47 mouse cellular contexts compared by ENCODE assay signal in genomic region chr3:14853966-14854365, GRCm38 (mm10). TPM values are rescaled to one million over a fixed set of nuclear protein-coding genes. Genes with fewer than 3 reads are reported as not detected.
"Had no signal": no experiment of that assay in that cellular context is flagged by ENCODE, and none has a peak within 500 bp of the region (broad histone marks: within the 10 kb centered on the region; RNA-seq: fewer than 3 reads in every experiment).

No protein-coding gene starts in this region.

- H3K9ac ChIP-seq: heart, embryonic 12.5 days; heart, embryonic 13.5 days; heart, embryonic 15.5 days; hindbrain, embryonic 12.5 days; hindbrain, embryonic 13.5 days; hindbrain, embryonic 14.5 days; hindbrain, embryonic 15.5 days; intestine, embryonic 15.5 days; kidney, embryonic 15.5 days had no signal

- ATAC-seq: hindbrain, embryonic 16.5 days; hindbrain, postnatal 0 days; inflammation-experienced regulatory T-cells, adult 6 months; intestine, embryonic 15.5 days; intestine, embryonic 16.5 days; intestine, postnatal 0 days had no signal

- H3K4me3 ChIP-seq: heart, adult 2 months; heart, embryonic 10.5 days; heart, embryonic 12.5 days; heart, embryonic 13.5 days; heart, embryonic 15.5 days; hindbrain, embryonic 10.5 days; hindbrain, embryonic 12.5 days; hindbrain, embryonic 13.5 days; hindbrain, embryonic 15.5 days; intestine, embryonic 15.5 days; kidney, embryonic 15.5 days; layer of hippocampus, adult 2 months had no signal

- H3K4me2 ChIP-seq: heart, embryonic 11.5 days; heart, embryonic 12.5 days; heart, embryonic 13.5 days; heart, embryonic 15.5 days; hindbrain, embryonic 12.5 days; hindbrain, embryonic 13.5 days; hindbrain, embryonic 14.5 days; hindbrain, embryonic 15.5 days; intestine, embryonic 15.5 days; kidney, embryonic 15.5 days had no signal

- H3K27ac ChIP-seq: heart, adult 2 months; heart, embryonic 10.5 days; heart, embryonic 13.5 days; heart, embryonic 15.5 days; hindbrain, embryonic 10.5 days; hindbrain, embryonic 12.5 days; hindbrain, embryonic 13.5 days; hindbrain, embryonic 14.5 days; hindbrain, embryonic 15.5 days; hindbrain, postnatal 0 days; intestine, embryonic 15.5 days; kidney, embryonic 15.5 days; kidney, postnatal 0 days; layer of hippocampus, adult 2 months had no signal

- H3K36me3 ChIP-seq: heart, embryonic 10.5 days; heart, embryonic 12.5 days; heart, embryonic 13.5 days; heart, embryonic 15.5 days; hindbrain, embryonic 10.5 days; hindbrain, embryonic 12.5 days; hindbrain, embryonic 13.5 days; hindbrain, embryonic 15.5 days; intestine, embryonic 15.5 days; kidney, embryonic 15.5 days had no signal

- H3K27me3 ChIP-seq: heart, embryonic 12.5 days; heart, embryonic 13.5 days; heart, embryonic 15.5 days; hindbrain, embryonic 12.5 days; hindbrain, embryonic 13.5 days; hindbrain, embryonic 15.5 days; intestine, embryonic 15.5 days; kidney, embryonic 15.5 days had no signal

- DNase-seq: heart, adult 2 months; heart, postnatal 10 days; heart, postnatal 14 days; heart, postnatal 36 days; heart, postnatal 4 days; kidney, adult 11 months; kidney, adult 18-20 months; kidney, adult 2 months; kidney, adult 8-10 months; kidney, adult 9 months; kidney, postnatal 10 days; kidney, postnatal 14 days; kidney, postnatal 25 days; kidney, postnatal 36 days; kidney, postnatal 4 days; layer of hippocampus, adult 9-11 months had no signal

- H3K9me3 ChIP-seq: heart, embryonic 10.5 days; heart, embryonic 13.5 days; heart, embryonic 15.5 days; hindbrain, embryonic 10.5 days; hindbrain, embryonic 12.5 days; hindbrain, embryonic 13.5 days; hindbrain, embryonic 15.5 days; intestine, embryonic 15.5 days; kidney, embryonic 15.5 days had no signal

- H3K4me1 ChIP-seq: heart, embryonic 10.5 days; heart, embryonic 12.5 days; heart, embryonic 13.5 days; heart, embryonic 15.5 days; hindbrain, embryonic 10.5 days; hindbrain, embryonic 12.5 days; hindbrain, embryonic 13.5 days; hindbrain, embryonic 15.5 days; intestine, embryonic 15.5 days; kidney, embryonic 15.5 days had no signal

RNA-seq across cellular contexts. Expression of gene Car3, which starts 9.3 kb away (rescaled TPM):
- polyA plus RNA-seq: inflammation-experienced regulatory T-cells, adult 6 months had no signal

RNA-seq across cellular contexts. Expression of gene Car1, which starts 45.8 kb away (rescaled TPM):
- total RNA-seq: heart, adult 2 months; heart, adult 8-10 months; heart, postnatal 10 days; heart, postnatal 14 days; heart, postnatal 25 days; heart, postnatal 36 days; heart, postnatal 4 days; hindbrain, postnatal 0 days; layer of hippocampus, adult 18-20 months; layer of hippocampus, adult 2 months; layer of hippocampus, adult 8-10 months; layer of hippocampus, postnatal 10 days; layer of hippocampus, postnatal 14 days; layer of hippocampus, postnatal 25 days had no signal
- polyA plus RNA-seq: heart, embryonic 16.5 days; hindbrain, embryonic 10.5 days; hindbrain, embryonic 11.5 days; hindbrain, embryonic 13.5 days; hindbrain, embryonic 14.5 days; hindbrain, embryonic 15.5 days; hindbrain, embryonic 16.5 days; inflammation-experienced regulatory T-cells, adult 6 months; intestine, embryonic 14.5 days; kidney, embryonic 14.5 days; kidney, embryonic 16.5 days had no signal
